Mouse (Mus musculus): ENCODE data around the gene Adarb1.

DNA sequence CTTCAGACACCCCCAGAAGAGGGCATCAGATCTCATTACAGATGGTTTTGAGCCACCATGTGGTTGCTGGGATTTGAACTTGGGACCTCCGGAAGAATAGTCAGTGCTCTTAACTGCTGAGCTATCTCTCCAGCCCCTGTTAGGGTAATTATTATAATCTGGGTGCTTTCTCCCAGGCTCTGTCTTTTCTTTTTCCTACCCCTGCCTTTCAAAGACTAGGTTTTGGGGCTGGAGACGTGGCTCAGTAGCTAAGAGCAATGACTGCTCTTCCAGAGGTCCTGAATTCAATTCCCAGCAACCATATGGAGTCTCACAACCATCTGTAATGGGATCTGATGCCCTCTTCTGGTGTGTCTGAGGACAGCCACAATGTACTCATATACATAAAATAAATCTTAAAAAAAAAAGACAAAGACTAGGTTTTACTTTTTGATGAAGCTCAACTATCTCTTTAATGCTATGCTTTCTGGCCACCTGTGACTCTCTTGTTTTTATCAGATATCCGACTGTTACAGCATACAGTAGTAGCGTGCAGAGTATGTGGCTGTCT, 160.0 kb downstream of the Adarb1 start:
- TF ChIP-seq CTCF (IDR thresholded peaks at IDR 0.05): no peak; the same call in 1 of the 2 replicates
- TF ChIP-seq EP300 (IDR thresholded peaks at IDR 0.05): no peak

All from lung, postnatal 0 days (tissue).